Comparison of ENCODE assay signal across 8 mouse cellular contexts in genomic region chr12:46398875-46399652, GRCm38 (mm10).
A peak's percentile ranks its signal among the peaks of the same experiment; 100 is the strongest.
DNase-seq lines count a peak whose midpoint lies in the region; ATAC-seq lines count a peak whose summit lies in the region.

No protein-coding gene starts in this region.

- no peak for DNase-seq in cerebellum, adult 11 months
- DNase-seq in ZHBTc4 (ENCODE audit: low read depth, low spot score), result peak; percentile 46
- peak; percentile 43 for DNase-seq in right cerebral cortex, postnatal 4 days
- no peak for DNase-seq in thymus, postnatal 4 days

- no peak overlapping the region for H3K27ac ChIP-seq in embryonic facial prominence, embryonic 15.5 days (replicated peaks)
- no peak overlapping the region for H3K27ac ChIP-seq in intestine, embryonic 15.5 days
- H3K27ac ChIP-seq in liver, embryonic 12.5 days, result no peak overlapping the region

- 5% methylated on average over 23 of the region's 23 CpGs for WGBS in embryonic facial prominence, embryonic 15.5 days
- WGBS in intestine, embryonic 15.5 days, result 6% methylated on average over 23 of the region's 23 CpGs
- WGBS in liver, embryonic 12.5 days (ENCODE audit: insufficient replicate concordance), result 9% methylated on average over 23 of the region's 23 CpGs

- H3K36me3 ChIP-seq in embryonic facial prominence, embryonic 15.5 days, result no peaks in the 10 kb centered on the region
- no peaks in the 10 kb centered on the region for H3K36me3 ChIP-seq in intestine, embryonic 15.5 days
- no peaks in the 10 kb centered on the region for H3K36me3 ChIP-seq in liver, embryonic 12.5 days

- H3K27me3 ChIP-seq in embryonic facial prominence, embryonic 15.5 days, result no peaks in the 10 kb centered on the region; the same call in 1 of the 2 replicates
- no peaks in the 10 kb centered on the region for H3K27me3 ChIP-seq in intestine, embryonic 15.5 days (replicated peaks)
- peaks cover 24% of the 10 kb centered on the region for H3K27me3 ChIP-seq in liver, embryonic 12.5 days (replicated peaks)

- H3K4me1 ChIP-seq in embryonic facial prominence, embryonic 15.5 days, result 0 out of 2 replicates have a peak, but pooled peaks cover 2% of the 10 kb centered on the region
- no peaks in the 10 kb centered on the region for H3K4me1 ChIP-seq in intestine, embryonic 15.5 days (replicated peaks)
- no peaks in the 10 kb centered on the region for H3K4me1 ChIP-seq in liver, embryonic 12.5 days

- H3K9me3 ChIP-seq in embryonic facial prominence, embryonic 15.5 days (replicated peaks), result no peaks in the 10 kb centered on the region
- H3K9me3 ChIP-seq in intestine, embryonic 15.5 days, result no peaks in the 10 kb centered on the region
- no peaks in the 10 kb centered on the region for H3K9me3 ChIP-seq in liver, embryonic 12.5 days (replicated peaks)

- ATAC-seq in cerebellum, adult (ENCODE audit: insufficient number of reproducible peaks, low FRiP score, low TSS enrichment), result peak; percentile 69; the same call in 1 of the 2 replicates
- 0 out of 2 replicates have a peak, but pooled peaks have one; percentile 47 for ATAC-seq in embryonic facial prominence, embryonic 15.5 days (ENCODE audit: insufficient number of reproducible peaks, low FRiP score, low TSS enrichment, low read depth)
- peak; percentile 82 for ATAC-seq in intestine, embryonic 15.5 days
- ATAC-seq in liver, embryonic 12.5 days, result no peak

- peak overlapping the region; percentile 82 for H3K4me2 ChIP-seq in embryonic facial prominence, embryonic 15.5 days (replicated peaks)
- peak overlapping the region; percentile 91 for H3K4me2 ChIP-seq in intestine, embryonic 15.5 days (replicated peaks)
- peak overlapping the region; percentile 53 for H3K4me2 ChIP-seq in liver, embryonic 12.5 days

- peak overlapping the region; percentile 51 for H3K4me3 ChIP-seq in embryonic facial prominence, embryonic 15.5 days (replicated peaks)
- peak overlapping the region; percentile 42 for H3K4me3 ChIP-seq in intestine, embryonic 15.5 days (replicated peaks)
- peak overlapping the region; percentile 35 for H3K4me3 ChIP-seq in liver, embryonic 12.5 days

- peak overlapping the region; percentile 6; the same call in 1 of the 2 replicates for H3K9ac ChIP-seq in embryonic facial prominence, embryonic 15.5 days
- peak overlapping the region; percentile 32 for H3K9ac ChIP-seq in intestine, embryonic 15.5 days
- no peak overlapping the region for H3K9ac ChIP-seq in liver, embryonic 12.5 days

Comparison
In these comparisons a context has a peak if more than half of its experiments do, and no peak if none do; other contexts are left out.
1. DNase-seq: peak in ZHBTc4 (single experiment) and right cerebral cortex, postnatal 4 days (single experiment); none in cerebellum, adult 11 months (single experiment) and thymus, postnatal 4 days (single experiment).
2. Peak in every context shown above with its lines, with median percentiles within 50 percentile points of each other: H3K4me2 ChIP-seq and H3K4me3 ChIP-seq.